Comparison of ENCODE assay signal across 8 mouse cellular contexts in the genomic region with DNA sequence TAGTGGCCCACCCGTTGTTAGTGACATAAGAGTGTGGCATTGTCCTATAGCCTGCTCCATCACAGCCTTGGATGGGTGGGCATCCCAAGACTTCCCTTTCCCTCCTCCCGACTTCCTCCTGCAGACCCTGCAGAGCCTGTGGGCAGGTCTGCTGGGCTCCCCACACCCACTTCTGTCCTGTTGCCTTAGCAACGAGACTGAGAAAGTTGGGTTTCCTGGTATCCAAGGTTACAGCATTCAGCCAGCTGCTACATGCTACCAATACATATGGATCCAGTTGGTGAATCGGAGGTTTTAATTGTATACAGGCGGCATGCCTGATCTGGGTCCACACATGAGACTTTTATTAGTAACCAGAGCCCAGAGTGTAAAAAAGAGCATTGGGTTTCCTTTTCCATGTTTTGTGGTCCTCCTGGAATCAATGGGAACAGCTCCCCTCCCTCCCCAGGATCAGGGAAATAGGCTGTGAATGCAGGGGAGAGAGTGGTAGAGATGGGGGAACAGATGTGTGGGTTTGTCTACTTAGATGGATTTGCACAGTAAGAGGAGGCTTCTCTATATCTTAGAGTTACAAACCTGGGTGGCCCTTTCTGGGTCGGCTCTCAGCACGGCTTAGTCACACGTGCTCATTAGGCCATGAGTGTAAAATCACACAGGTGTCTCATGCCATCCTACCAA. TPM values are rescaled to one million over a fixed set of nuclear protein-coding genes. Genes with fewer than 3 reads are reported as not detected.
A peak's percentile ranks its signal among the peaks of the same experiment; 100 is the strongest.
DNase-seq lines count a peak whose midpoint lies in the region; ATAC-seq and TF ChIP-seq lines count a peak whose summit lies in the region.

No protein-coding gene starts in this region.

- TF ChIP-seq CTCF in lung, postnatal 0 days (IDR thresholded peaks at IDR 0.05): no peak

- H3K9ac ChIP-seq in heart, embryonic 11.5 days (ENCODE audit: low read depth, low read length): no peak overlapping the region
- H3K9ac ChIP-seq in lung, postnatal 0 days (replicated peaks; ENCODE audit: low read depth): no peak overlapping the region

- peak; percentile 40 for DNase-seq in heart, adult 11 months
- DNase-seq in frontal cortex, postnatal 36 days (ENCODE audit: low spot score in 2 of 2): peak; percentile 74 to 83
- DNase-seq in limb, embryonic 10.5 days (ENCODE audit: low spot score): peak; percentile 80
- peak; percentile 75 to 76 for DNase-seq in right cerebral cortex, adult 2 months (ENCODE audit: low spot score in 2 of 2)
- no peak for DNase-seq in heart, adult 9 months (ENCODE audit: low spot score in 2 of 2)
- no peak for DNase-seq in thymus, postnatal 4 days
- no peak for DNase-seq in lung, postnatal 0 days (ENCODE audit: low spot score)

- TF ChIP-seq EP300 in lung, postnatal 0 days (IDR thresholded peaks at IDR 0.05): no peak

- H3K4me1 ChIP-seq in heart, embryonic 11.5 days (ENCODE audit: control insufficient read depth, insufficient read depth, low read length): no peaks in the 10 kb centered on the region
- peaks cover 23% of the 10 kb centered on the region for H3K4me1 ChIP-seq in limb, embryonic 10.5 days
- H3K4me1 ChIP-seq in lung, postnatal 0 days (ENCODE audit: insufficient read depth, low read depth, low read length): no peaks in the 10 kb centered on the region

- 74% methylated on average over 8 of the region's 8 CpGs for WGBS in heart, embryonic 11.5 days (ENCODE audit: insufficient replicate concordance)
- 37% methylated on average over 8 of the region's 8 CpGs for WGBS in limb, embryonic 10.5 days
- WGBS in lung, postnatal 0 days: 72% methylated on average over 8 of the region's 8 CpGs

- no peaks in the 10 kb centered on the region for H3K36me3 ChIP-seq in heart, embryonic 11.5 days (ENCODE audit: control insufficient read depth, insufficient read depth, low read length)
- H3K36me3 ChIP-seq in limb, embryonic 10.5 days: no peaks in the 10 kb centered on the region
- H3K36me3 ChIP-seq in lung, postnatal 0 days (ENCODE audit: insufficient read depth, low read length): no peaks in the 10 kb centered on the region

- ATAC-seq in heart, embryonic 11.5 days (replicated peaks; ENCODE audit: insufficient number of reproducible peaks, low FRiP score, low TSS enrichment): no peak
- no peak for ATAC-seq in lung, postnatal 0 days

- H3K9me3 ChIP-seq in heart, embryonic 11.5 days (replicated peaks; ENCODE audit: control insufficient read depth, low read length): no peaks in the 10 kb centered on the region; the same call in 1 of the 2 replicates
- H3K9me3 ChIP-seq in limb, embryonic 10.5 days (replicated peaks): no peaks in the 10 kb centered on the region
- no peaks in the 10 kb centered on the region for H3K9me3 ChIP-seq in lung, postnatal 0 days (ENCODE audit: low read length)

- no peak overlapping the region for H3K4me3 ChIP-seq in heart, embryonic 11.5 days (ENCODE audit: low read depth, low read length)
- peak overlapping the region; percentile 24 for H3K4me3 ChIP-seq in limb, embryonic 10.5 days
- no peak overlapping the region for H3K4me3 ChIP-seq in lung, postnatal 0 days (ENCODE audit: low read depth, low read length)

- H3K27me3 ChIP-seq in heart, embryonic 11.5 days (ENCODE audit: control insufficient read depth, insufficient read depth, low read length): no peaks in the 10 kb centered on the region
- no peaks in the 10 kb centered on the region for H3K27me3 ChIP-seq in limb, embryonic 10.5 days (ENCODE audit: low read depth, poor library complexity, severe bottlenecking)
- no peaks in the 10 kb centered on the region for H3K27me3 ChIP-seq in lung, postnatal 0 days (replicated peaks; ENCODE audit: insufficient read depth, low read length)

- no peak overlapping the region for H3K4me2 ChIP-seq in heart, embryonic 11.5 days
- H3K4me2 ChIP-seq in lung, postnatal 0 days (replicated peaks; ENCODE audit: low read depth, low read length): no peak overlapping the region

- no peak overlapping the region for H3K27ac ChIP-seq in heart, embryonic 11.5 days (ENCODE audit: low read depth, low read length)
- peak overlapping the region; percentile 92 for H3K27ac ChIP-seq in limb, embryonic 10.5 days
- H3K27ac ChIP-seq in lung, postnatal 0 days (ENCODE audit: low read length): no peak overlapping the region

RNA-seq across cellular contexts. Expression of a gene that starts 45.7 kb away (rescaled TPM):
- polyA plus RNA-seq in heart, embryonic 11.5 days (2014; fragmentation: Nextera tagmentation; extraction: Ambion mirVana): 421 and 423 TPM in 2 replicates
- polyA plus RNA-seq in limb, embryonic 10.5 days (2016; fragmentation: Nextera tagmentation; extraction: Ambion mirVana): 509 and 547 TPM in 2 replicates
- polyA plus RNA-seq in lung, postnatal 0 days (2015; fragmentation: Nextera tagmentation; extraction: Ambion mirVana): 428 and 445 TPM in 2 replicates

Comparison
In these comparisons a context has a peak if more than half of its experiments do, and no peak if none do; other contexts are left out.
1. DNase-seq: peak in heart, adult 11 months (single experiment), frontal cortex, postnatal 36 days (2 of 2), limb, embryonic 10.5 days (single experiment) and right cerebral cortex, adult 2 months (2 of 2); none in heart, adult 9 months (0 of 2), thymus, postnatal 4 days (single experiment) and lung, postnatal 0 days (single experiment).